Mouse (Mus musculus): ENCODE results near the gene A630095E13Rik.
"Not testable (repeated sequence)": the region's sequence is repeated elsewhere in the genome, so short reads cannot be mapped to it uniquely, and the experiment has no call there.

The A630095E13Rik gene

DNA sequence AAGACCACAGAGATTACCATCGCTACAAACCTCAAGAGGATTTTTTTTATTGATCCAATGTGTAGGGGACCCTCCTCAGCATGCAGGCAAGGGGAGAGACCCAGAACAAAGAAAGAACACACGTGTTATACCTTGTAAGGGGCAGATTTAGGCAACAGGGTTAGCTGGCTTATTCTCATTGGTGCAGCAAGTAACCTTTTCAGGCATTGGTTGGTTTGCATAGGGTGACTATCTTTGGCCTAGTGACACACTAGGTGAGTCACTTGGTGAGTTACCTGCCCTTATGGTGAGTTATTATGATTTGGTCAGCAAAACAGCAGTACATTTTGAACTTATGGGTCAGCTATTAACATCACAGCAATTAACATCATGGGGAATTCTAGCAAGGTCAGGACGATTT lies at the start of gene A630095E13Rik:
A630095E13Rik (minus strand) TSS at position 101 of the 400 bp plus-strand sequence.
- DNase-seq (ENCODE audit: low spot score in 2 of 2) = not testable (repeated sequence)

DNA sequence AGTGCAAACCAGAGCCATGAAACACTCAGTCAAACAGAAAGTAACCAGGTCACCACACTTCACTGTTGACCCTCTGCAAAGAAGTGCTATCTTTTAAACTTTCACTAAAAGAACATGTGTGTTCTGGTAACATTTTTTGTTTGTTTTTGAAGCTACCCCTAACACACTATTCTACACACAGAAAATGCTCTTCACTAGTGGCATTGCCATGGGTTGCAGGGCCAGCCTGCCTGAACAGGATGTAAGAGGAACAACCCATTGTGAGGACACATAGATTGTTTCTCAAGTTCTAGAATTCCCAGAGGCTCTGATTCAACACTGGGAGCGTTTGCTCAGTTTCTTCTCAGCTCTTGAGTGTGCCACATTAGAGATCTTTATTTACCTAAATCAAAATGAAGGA lies 49.7 kb upstream of the A630095E13Rik start, which contains the start of gene Acrv1:
Acrv1 (plus strand) TSS at position 301 of the 400 bp plus-strand sequence.
- DNase-seq (ENCODE audit: low spot score in 2 of 2) = no peak

DNA sequence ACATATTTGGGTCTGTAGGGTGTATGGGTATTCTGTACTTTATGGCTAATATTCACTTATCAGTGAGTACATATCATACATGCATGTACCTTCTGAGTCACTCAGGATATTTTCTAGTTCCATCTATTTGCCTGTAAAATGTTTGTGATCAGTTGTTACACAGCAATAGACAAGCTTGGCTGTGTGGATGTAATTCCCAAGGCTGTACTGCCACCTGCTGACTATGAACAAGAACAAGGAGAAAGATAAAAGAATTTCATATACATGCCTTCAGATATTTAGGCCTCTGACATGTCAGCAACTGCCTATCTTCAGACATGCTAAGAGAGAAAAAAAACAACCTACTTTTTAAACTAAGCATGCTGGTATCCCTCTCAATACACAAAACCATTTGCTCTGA lies 44.2 kb upstream of the A630095E13Rik start:
- no peak for DNase-seq (ENCODE audit: low spot score in 2 of 2)

DNA sequence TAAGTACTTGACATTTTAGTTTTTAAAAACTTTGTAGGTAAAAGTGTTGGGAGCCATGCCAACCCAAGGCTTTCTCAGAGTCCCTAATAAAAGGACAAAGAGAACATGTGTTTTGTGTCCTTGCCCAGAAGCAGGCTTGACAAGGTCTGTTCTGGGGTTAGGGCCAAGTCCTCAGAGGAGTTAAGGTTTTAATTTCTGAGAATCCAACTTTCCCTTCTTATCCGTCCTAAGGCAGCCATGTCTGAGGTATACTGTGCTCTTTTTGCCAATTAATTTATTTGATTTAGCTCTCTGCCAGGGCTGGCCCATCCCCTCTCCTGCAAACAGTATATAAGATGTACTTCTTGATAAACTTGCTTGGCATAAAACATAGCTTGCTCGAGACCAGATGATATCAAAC lies 38.2 kb upstream of the A630095E13Rik start:
- no peak for DNase-seq (ENCODE audit: low spot score in 2 of 2)

All from natural killer cell, adult 2 months (primary cell).